23 mouse cellular contexts compared by ENCODE assay signal in genomic region chr12:28902132-28902531, GRCm38 (mm10).
A peak's percentile ranks its signal among the peaks of the same experiment; 100 is the strongest.
DNase-seq lines count a peak whose midpoint lies in the region; ATAC-seq and TF ChIP-seq lines count a peak whose summit lies in the region.
"Had no signal": no experiment of that assay in that cellular context is flagged by ENCODE, and none has a peak within 500 bp of the region (broad histone marks: within the 10 kb centered on the region; RNA-seq: fewer than 3 reads in every experiment).

No protein-coding gene starts in this region.

- 91% methylated on average over 3 of the region's 3 CpGs for WGBS in hindbrain, embryonic 13.5 days
- WGBS in hindbrain, embryonic 11.5 days: 90% methylated on average over 3 of the region's 3 CpGs
- 28% methylated on average over 3 of the region's 3 CpGs for WGBS in liver, adult 2 months
- WGBS in liver, embryonic 12.5 days (ENCODE audit: insufficient replicate concordance): 64% methylated on average over 3 of the region's 3 CpGs
- 90% methylated on average over 3 of the region's 3 CpGs for WGBS in midbrain, embryonic 11.5 days
- 80% methylated on average over 3 of the region's 3 CpGs for WGBS in midbrain, embryonic 16.5 days

- no peaks in the 10 kb centered on the region; the same call in 1 of the 2 replicates for H3K9me3 ChIP-seq in hindbrain, embryonic 13.5 days
- no peaks in the 10 kb centered on the region for H3K9me3 ChIP-seq in hindbrain, embryonic 11.5 days (ENCODE audit: control insufficient read depth, low read length)
- H3K9me3 ChIP-seq in liver, embryonic 12.5 days (replicated peaks): no peaks in the 10 kb centered on the region
- no peaks in the 10 kb centered on the region for H3K9me3 ChIP-seq in midbrain, embryonic 11.5 days (ENCODE audit: control insufficient read depth, low read length)
- no peaks in the 10 kb centered on the region for H3K9me3 ChIP-seq in midbrain, embryonic 16.5 days (replicated peaks; ENCODE audit: control insufficient read depth, low read length, poor library complexity, severe bottlenecking)
- H3K9me3 ChIP-seq: embryonic facial prominence, embryonic 10.5 days; heart, embryonic 15.5 days had no signal

- H3K79me2 ChIP-seq in liver, adult 2 months (ENCODE audit: control insufficient read depth, insufficient read depth, low read length): no peaks in the 10 kb centered on the region

- no peak for ATAC-seq in hindbrain, embryonic 13.5 days (ENCODE audit: low FRiP score)
- no peak for ATAC-seq in hindbrain, embryonic 11.5 days (ENCODE audit: low FRiP score)
- no peak for ATAC-seq in liver, embryonic 12.5 days
- no peak for ATAC-seq in midbrain, embryonic 11.5 days (ENCODE audit: low FRiP score)
- no peak for ATAC-seq in midbrain, embryonic 16.5 days
- ATAC-seq: CD4-positive, CD25-positive, alpha-beta regulatory T cell, adult 4 months; forebrain, embryonic 13.5 days; forebrain, postnatal 0 days had no signal

- H3K27me3 ChIP-seq in hindbrain, embryonic 13.5 days: no peaks in the 10 kb centered on the region
- no peaks in the 10 kb centered on the region for H3K27me3 ChIP-seq in hindbrain, embryonic 11.5 days (ENCODE audit: control insufficient read depth, insufficient read depth, low read length)
- H3K27me3 ChIP-seq in liver, adult 2 months (ENCODE audit: control insufficient read depth, insufficient read depth, low read length): no peaks in the 10 kb centered on the region
- H3K27me3 ChIP-seq in liver, embryonic 12.5 days (replicated peaks): no peaks in the 10 kb centered on the region
- H3K27me3 ChIP-seq in midbrain, embryonic 11.5 days (ENCODE audit: control insufficient read depth, insufficient read depth, low read length): no peaks in the 10 kb centered on the region
- H3K27me3 ChIP-seq in midbrain, embryonic 16.5 days (ENCODE audit: control insufficient read depth, insufficient read depth, low read depth, low read length): no peaks in the 10 kb centered on the region
- H3K27me3 ChIP-seq: forebrain, embryonic 13.5 days; heart, embryonic 15.5 days had no signal

- no peak for TF ChIP-seq CTCF in liver, adult 2 months (IDR thresholded peaks at IDR 0.05; ENCODE audit: low read depth, low read length)

- H3K36me3 ChIP-seq in hindbrain, embryonic 13.5 days: no peaks in the 10 kb centered on the region
- H3K36me3 ChIP-seq in hindbrain, embryonic 11.5 days (ENCODE audit: control insufficient read depth, insufficient read depth, low read length): no peaks in the 10 kb centered on the region
- no peaks in the 10 kb centered on the region for H3K36me3 ChIP-seq in liver, adult 2 months (ENCODE audit: control insufficient read depth, insufficient read depth, low read length)
- H3K36me3 ChIP-seq in liver, embryonic 12.5 days: no peaks in the 10 kb centered on the region
- H3K36me3 ChIP-seq in midbrain, embryonic 11.5 days (ENCODE audit: control insufficient read depth, insufficient read depth, low read length): no peaks in the 10 kb centered on the region
- no peaks in the 10 kb centered on the region for H3K36me3 ChIP-seq in midbrain, embryonic 16.5 days (ENCODE audit: control insufficient read depth, insufficient read depth, low read length)
- H3K36me3 ChIP-seq: embryonic facial prominence, embryonic 10.5 days; G1E; heart, embryonic 15.5 days had no signal

- DNase-seq in hindbrain, embryonic 11.5 days (ENCODE audit: low spot score): no peak
- peak; percentile 48 for DNase-seq in kidney, adult 9 months
- no peak for DNase-seq in kidney, postnatal 10 days
- peak; percentile 81 for DNase-seq in liver, adult 2 months (ENCODE audit: extremely low read depth, low read depth, low spot score)
- peak; percentile 6 for DNase-seq in midbrain, embryonic 11.5 days (ENCODE audit: low spot score, missing footprints)
- DNase-seq: adrenal gland, adult 8-10 months; adrenal gland, postnatal 36 days; B cell, adult 2 months; cerebellum, adult 2 months; cerebellum, postnatal 10 days; forebrain, postnatal 0 days; gastrocnemius, postnatal 14 days; heart, adult 2 months; heart, postnatal 14 days had no signal

- H3K27ac ChIP-seq in hindbrain, embryonic 13.5 days: 0 out of 2 replicates have a peak overlapping the region, but pooled peaks have one; percentile 72
- H3K27ac ChIP-seq in hindbrain, embryonic 11.5 days (ENCODE audit: low read depth, low read length): no peak overlapping the region
- H3K27ac ChIP-seq in liver, adult 2 months (replicated peaks; ENCODE audit: insufficient read depth, low read depth, low read length): no peak overlapping the region
- no peak overlapping the region for H3K27ac ChIP-seq in liver, embryonic 12.5 days
- no peak overlapping the region for H3K27ac ChIP-seq in midbrain, embryonic 11.5 days (ENCODE audit: low read depth, low read length)
- no peak overlapping the region for H3K27ac ChIP-seq in midbrain, embryonic 16.5 days (ENCODE audit: low read length)
- H3K27ac ChIP-seq: embryonic facial prominence, embryonic 10.5 days; forebrain, embryonic 13.5 days; heart, adult 2 months; heart, embryonic 15.5 days had no signal

- H3K9ac ChIP-seq in hindbrain, embryonic 13.5 days: no peak overlapping the region
- H3K9ac ChIP-seq in hindbrain, embryonic 11.5 days (ENCODE audit: low read depth, low read length): no peak overlapping the region
- H3K9ac ChIP-seq in liver, adult 2 months (ENCODE audit: low read depth, low read length): no peak overlapping the region
- H3K9ac ChIP-seq in liver, embryonic 12.5 days: no peak overlapping the region
- no peak overlapping the region for H3K9ac ChIP-seq in midbrain, embryonic 11.5 days (ENCODE audit: low read length)
- H3K9ac ChIP-seq in midbrain, embryonic 16.5 days (ENCODE audit: low read depth, low read length): no peak overlapping the region
- H3K9ac ChIP-seq: forebrain, embryonic 13.5 days; forebrain, postnatal 0 days; heart, embryonic 15.5 days had no signal

- TF ChIP-seq POLR2A in liver, adult 2 months (IDR thresholded peaks at IDR 0.05; ENCODE audit: extremely low read depth, insufficient read depth, low read length): no peak

- no peak overlapping the region for H3K4me2 ChIP-seq in hindbrain, embryonic 13.5 days
- H3K4me2 ChIP-seq in hindbrain, embryonic 11.5 days (replicated peaks; ENCODE audit: low read depth, low read length): no peak overlapping the region
- no peak overlapping the region for H3K4me2 ChIP-seq in liver, embryonic 12.5 days
- no peak overlapping the region for H3K4me2 ChIP-seq in midbrain, embryonic 11.5 days
- H3K4me2 ChIP-seq in midbrain, embryonic 16.5 days (ENCODE audit: low read length): no peak overlapping the region
- H3K4me2 ChIP-seq: forebrain, embryonic 13.5 days; heart, embryonic 11.5 days; heart, embryonic 15.5 days had no signal

- H3K4me1 ChIP-seq in hindbrain, embryonic 13.5 days (replicated peaks): peaks cover 32% of the 10 kb centered on the region
- H3K4me1 ChIP-seq in hindbrain, embryonic 11.5 days (replicated peaks; ENCODE audit: control insufficient read depth, insufficient read depth, low read length): 0 out of 2 replicates have a peak, but pooled peaks cover 3% of the 10 kb centered on the region
- H3K4me1 ChIP-seq in liver, adult 2 months (ENCODE audit: control insufficient read depth, insufficient read depth, low read length): peaks cover 35% of the 10 kb centered on the region
- peaks cover 9% of the 10 kb centered on the region; the same call in 1 of the 2 replicates for H3K4me1 ChIP-seq in liver, embryonic 12.5 days
- peaks cover 11% of the 10 kb centered on the region for H3K4me1 ChIP-seq in midbrain, embryonic 11.5 days (ENCODE audit: control insufficient read depth, insufficient read depth, low read length)
- H3K4me1 ChIP-seq in midbrain, embryonic 16.5 days (ENCODE audit: control insufficient read depth, insufficient read depth, low read length): peaks cover 11% of the 10 kb centered on the region
- H3K4me1 ChIP-seq: heart, embryonic 15.5 days had no signal

- no peak overlapping the region for H3K4me3 ChIP-seq in hindbrain, embryonic 13.5 days
- H3K4me3 ChIP-seq in hindbrain, embryonic 11.5 days (ENCODE audit: low read depth, low read length): no peak overlapping the region
- no peak overlapping the region for H3K4me3 ChIP-seq in liver, adult 2 months (ENCODE audit: insufficient read depth, low read depth, low read length)
- H3K4me3 ChIP-seq in liver, embryonic 12.5 days: no peak overlapping the region
- no peak overlapping the region for H3K4me3 ChIP-seq in midbrain, embryonic 11.5 days (ENCODE audit: low read depth, low read length)
- no peak overlapping the region for H3K4me3 ChIP-seq in midbrain, embryonic 16.5 days (ENCODE audit: low read depth, low read length)
- H3K4me3 ChIP-seq: embryonic facial prominence, embryonic 10.5 days; forebrain, embryonic 13.5 days; heart, adult 2 months; heart, embryonic 15.5 days had no signal

Comparison
In these comparisons a context has a peak if more than half of its experiments do, and no peak if none do; other contexts are left out.
1. DNase-seq: peak in kidney, adult 9 months (single experiment), liver, adult 2 months (single experiment) and midbrain, embryonic 11.5 days (single experiment); none in hindbrain, embryonic 11.5 days (single experiment) and kidney, postnatal 10 days (single experiment).